Mouse (Mus musculus) adrenal gland, adult 8-10 months (tissue): ENCODE measurements around the gene Pvr. TPM values are rescaled to one million over a fixed set of nuclear protein-coding genes. Genes with fewer than 3 reads are reported as not detected.

Source experiments
- DNase-seq: peaks from one replicate; pipeline ENCODE4 v3.0.0; 2022
- total RNA-seq, 4 experiments: library from RNA; stranded (reverse); gene quantifications; 2 replicates each; pipeline ENCODE4 v1.2.4; 2022

Pvr gene
- total RNA-seq, 4 experiments from 2014 or later = 20.6 to 34.2 (median 24.5) TPM

GRCm38 (mm10) chr7:19871137-19871621, 49.8 kb downstream of the Pvr start:
- DNase-seq = no peak

- DNase-seq = no peak
Observed at GRCm38 (mm10) chr7:19867751-19868399, 53.1 kb downstream of the Pvr start.

GRCm38 (mm10) chr7:19866490-19866889, 54.5 kb downstream of the Pvr start:
- peak; percentile 63 for DNase-seq

- no peak for DNase-seq
Observed at GRCm38 (mm10) chr7:19865246-19866036, 55.5 kb downstream of the Pvr start.

GRCm38 (mm10) chr7:19864241-19864640, 56.7 kb downstream of the Pvr start:
- peak; percentile 70 for DNase-seq

- no peak for DNase-seq
Observed at GRCm38 (mm10) chr7:19861199-19861598, 59.8 kb downstream of the Pvr start, which contains the start of gene Ceacam16. Gene Ceacam16, minus strand, starts transcription at chr7:19861299.

GRCm38 (mm10) chr7:19859740-19860139, 61.2 kb downstream of the Pvr start:
- no peak for DNase-seq

- no peak for DNase-seq
Observed at GRCm38 (mm10) chr7:19856283-19856682, 64.7 kb downstream of the Pvr start.

GRCm38 (mm10) chr7:19855663-19856062, 65.3 kb downstream of the Pvr start:
- no peak for DNase-seq

Other genes with a start within 250 kb of the Pvr start
- 1 to 10 TPM in 3 of 4 experiments, not detected in 1; 1.0 to 2.6 (median 1.4) TPM for gene Apoc2, start 243.2 kb downstream of the Pvr start, total RNA-seq
- 1 to 10 TPM in 2 of 4 experiments, under 1 TPM in 1, not detected in 1; 0.54 to 3.0 (median 1.9) TPM for gene Gm44805, start 239.7 kb downstream of the Pvr start, total RNA-seq
- gene Apoc4, start 239.7 kb downstream of the Pvr start, total RNA-seq = 100 to 1,000 TPM in 2 of 4 experiments, 10 to 100 TPM in 2; 48.6 to 249 (median 89.6) TPM
- 100 to 1,000 TPM in 2 of 4 experiments, 10 to 100 TPM in 2; 11.6 to 554 (median 210) TPM for gene Apoc1, start 228.5 kb downstream of the Pvr start, total RNA-seq
- 1,000 to 10,000 TPM in 3 of 4 experiments, 100 to 1,000 TPM in 1; 996 to 1,300 (median 1,120) TPM for gene Apoe, start 222.0 kb downstream of the Pvr start, total RNA-seq
- gene Tomm40, start 205.7 kb downstream of the Pvr start, total RNA-seq = 100 to 1,000 TPM; 119 to 134 (median 125) TPM
- 100 to 1,000 TPM in 1 of 4 experiments, 10 to 100 TPM in 3; 72.1 to 116 (median 88.9) TPM for gene Nectin2, start 170.7 kb downstream of the Pvr start, total RNA-seq
- 10 to 100 TPM; 50.3 to 63.5 (median 55.3) TPM for gene Bcam, start 150.1 kb downstream of the Pvr start, total RNA-seq
- under 1 TPM in 1 of 4 experiments, not detected in 3; 0.43 TPM for gene Cblc, start 124.4 kb downstream of the Pvr start, total RNA-seq
- gene Bcl3, start 98.4 kb downstream of the Pvr start, total RNA-seq = 10 to 100 TPM; 16.5 to 23.4 (median 21.9) TPM
- gene Gm19345, start 69.2 kb downstream of the Pvr start, total RNA-seq = under 1 TPM in 2 of 4 experiments, not detected in 2; 0.28 to 0.35 TPM
- gene Ceacam16, start 59.9 kb downstream of the Pvr start, total RNA-seq = under 1 TPM in 1 of 4 experiments, not detected in 3; 0.31 TPM
- gene Ceacam19, start 33.2 kb downstream of the Pvr start, total RNA-seq = not detected
- gene Igsf23, start 29.6 kb upstream of the Pvr start, total RNA-seq = not detected
- gene Ceacam20, start 44.3 kb upstream of the Pvr start, total RNA-seq = not detected
- gene Nlrp9b, start 70.3 kb upstream of the Pvr start, total RNA-seq = not detected
- gene Vmn1r91, start 178.5 kb upstream of the Pvr start, total RNA-seq = not detected
- not detected for gene Gm16442, start 201.4 kb upstream of the Pvr start, total RNA-seq
- not detected for gene Vmn1r93, start 217.9 kb upstream of the Pvr start, total RNA-seq
- gene Vmn1r94, start 247.2 kb upstream of the Pvr start, total RNA-seq = not detected